Mouse (Mus musculus): ENCODE data around the gene Gm20696. TPM values are rescaled to one million over a fixed set of nuclear protein-coding genes. Genes with fewer than 3 reads are reported as not detected.

Gm20696 gene
- polyA plus RNA-seq, 1 experiment from 2014 or later, result 6.4 TPM

GRCm38 (mm10) chr6:99521641-99522358 is 144.8 kb downstream of the Gm20696 start:
- peak; percentile 58 for DNase-seq (ENCODE audit: low spot score)

DNA sequence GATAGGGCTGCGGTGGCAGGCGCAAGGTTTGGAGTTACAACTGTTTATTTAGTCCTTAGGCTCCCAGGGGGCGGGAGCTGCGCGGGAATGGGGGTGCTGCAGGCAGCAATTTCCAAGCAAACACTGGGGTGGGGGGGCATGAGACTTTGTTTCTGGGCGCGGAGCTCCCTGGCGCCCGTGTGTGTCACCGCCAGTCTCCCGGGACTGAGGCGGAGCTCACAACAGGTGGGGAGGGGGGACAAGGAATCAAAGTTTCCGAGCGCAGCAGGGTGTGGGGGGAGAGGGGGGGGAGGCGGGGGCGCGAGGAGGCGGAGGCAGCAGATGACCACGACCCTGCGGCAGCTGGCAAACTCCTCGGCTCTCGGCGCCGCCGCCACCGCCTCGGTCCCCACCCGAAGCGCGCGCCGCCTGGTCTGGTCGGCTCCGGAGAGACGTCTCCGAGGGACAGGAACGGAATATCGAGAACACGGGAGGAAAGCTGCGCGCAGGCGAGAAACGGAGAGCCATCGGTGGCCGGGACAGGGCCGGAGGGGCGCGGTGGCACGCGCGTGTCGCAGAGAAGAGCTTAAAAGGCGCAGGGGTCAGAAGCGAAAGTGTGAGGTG is 145.5 kb downstream of the Gm20696 start:
- peak; percentile 50 for DNase-seq (ENCODE audit: low spot score)

GRCm38 (mm10) chr6:99520676-99521037 is 145.9 kb downstream of the Gm20696 start:
- DNase-seq (ENCODE audit: low spot score), result no peak

- DNase-seq (ENCODE audit: low spot score), result peak; percentile 43
Measured at GRCm38 (mm10) chr6:99519806-99520675, 146.6 kb downstream of the Gm20696 start.

DNA sequence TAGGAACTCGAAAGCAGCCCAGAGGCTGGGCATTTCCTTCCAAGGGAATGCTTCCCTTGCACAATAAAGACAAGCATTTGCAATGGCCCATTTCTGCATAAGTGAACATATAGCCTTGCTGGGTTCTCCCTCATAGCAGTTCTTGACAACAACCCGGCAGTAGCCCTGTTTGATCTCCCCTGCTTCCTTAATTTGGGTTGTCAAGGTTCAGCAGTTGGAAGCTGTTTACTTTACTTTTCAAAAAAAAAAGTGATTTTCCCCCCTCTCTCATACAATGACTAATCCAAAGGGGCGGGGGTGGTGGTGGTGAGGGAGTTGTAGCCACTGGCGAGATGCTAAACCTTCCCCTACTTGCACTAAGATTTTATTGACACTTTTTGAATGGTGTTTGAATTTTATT is 147.5 kb downstream of the Gm20696 start:
- no peak for DNase-seq (ENCODE audit: low spot score)

- no peak for DNase-seq (ENCODE audit: low spot score)
Measured at GRCm38 (mm10) chr6:99515667-99516199, 150.9 kb downstream of the Gm20696 start.

- no peak for DNase-seq (ENCODE audit: low spot score)
Measured at GRCm38 (mm10) chr6:99511862-99512261, 154.7 kb downstream of the Gm20696 start.

DNA sequence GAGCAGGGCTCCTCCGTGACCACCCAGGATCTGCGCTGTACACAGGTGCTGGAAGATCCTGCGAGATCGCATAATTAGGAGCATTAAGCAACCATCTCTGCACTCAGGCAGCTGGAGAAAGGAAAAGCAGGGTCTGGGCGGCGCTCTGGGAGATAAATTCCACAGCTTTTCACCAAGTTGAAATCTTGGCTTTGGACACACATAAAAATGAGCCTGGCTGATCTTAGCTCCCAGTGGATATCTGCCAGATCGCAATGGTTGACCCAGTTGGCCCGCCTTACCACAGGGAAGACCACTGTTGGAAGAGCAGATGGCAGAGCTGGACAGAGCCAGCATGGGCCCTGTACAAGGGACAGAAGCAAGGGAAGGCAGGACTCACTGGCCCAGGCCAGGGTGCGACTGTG is 157.4 kb downstream of the Gm20696 start:
- DNase-seq (ENCODE audit: low spot score), result no peak

DNA sequence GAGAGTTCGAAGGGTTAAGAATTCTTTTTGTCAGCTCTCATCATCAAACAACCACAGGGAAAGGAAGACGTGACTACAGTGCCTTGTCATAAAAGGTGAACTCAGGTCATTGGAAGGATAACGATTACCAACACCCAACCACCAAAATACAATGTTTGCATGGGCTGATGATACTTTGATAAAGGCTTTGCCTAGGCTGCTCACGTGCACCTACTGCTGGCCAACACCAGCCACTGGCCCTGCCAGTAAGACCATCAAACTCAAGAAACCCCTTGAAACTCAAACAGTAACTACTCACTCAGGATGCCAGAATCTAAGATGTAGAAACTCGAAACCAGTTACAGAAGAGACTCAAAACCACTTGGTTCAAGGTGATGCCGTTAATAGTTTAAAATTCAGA is 159.8 kb downstream of the Gm20696 start:
- DNase-seq (ENCODE audit: low spot score), result no peak

- peak; percentile 21 for DNase-seq (ENCODE audit: low spot score)
Measured at GRCm38 (mm10) chr6:99503741-99504140, 162.9 kb downstream of the Gm20696 start.

DNA sequence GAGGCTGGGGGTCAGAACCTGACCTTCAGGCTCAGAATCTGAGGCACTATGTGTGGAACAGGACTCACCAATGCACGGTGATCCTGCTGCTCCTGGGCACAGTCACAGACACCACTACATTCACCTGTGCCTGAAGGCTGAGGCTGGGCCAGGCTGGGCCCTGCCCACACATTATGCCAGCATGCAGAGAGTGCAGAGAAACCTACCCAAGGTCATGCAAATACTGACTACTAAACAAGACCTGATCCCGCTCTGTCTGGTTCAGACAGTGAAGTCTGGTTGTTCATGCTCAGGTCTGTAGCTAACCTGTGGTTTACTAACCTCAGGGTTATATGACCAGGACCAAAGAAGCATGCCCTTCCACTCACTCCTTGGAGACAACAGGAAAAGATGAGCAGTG is 163.9 kb downstream of the Gm20696 start:
- DNase-seq (ENCODE audit: low spot score), result no peak

- DNase-seq (ENCODE audit: low spot score), result no peak
Measured at GRCm38 (mm10) chr6:99502314-99502713, 164.3 kb downstream of the Gm20696 start.

- no peak for DNase-seq (ENCODE audit: low spot score)
Measured at GRCm38 (mm10) chr6:99500570-99501270, 165.9 kb downstream of the Gm20696 start.

- DNase-seq (ENCODE audit: low spot score), result peak; percentile 46
Measured at GRCm38 (mm10) chr6:99498082-99498481, 168.5 kb downstream of the Gm20696 start.

DNA sequence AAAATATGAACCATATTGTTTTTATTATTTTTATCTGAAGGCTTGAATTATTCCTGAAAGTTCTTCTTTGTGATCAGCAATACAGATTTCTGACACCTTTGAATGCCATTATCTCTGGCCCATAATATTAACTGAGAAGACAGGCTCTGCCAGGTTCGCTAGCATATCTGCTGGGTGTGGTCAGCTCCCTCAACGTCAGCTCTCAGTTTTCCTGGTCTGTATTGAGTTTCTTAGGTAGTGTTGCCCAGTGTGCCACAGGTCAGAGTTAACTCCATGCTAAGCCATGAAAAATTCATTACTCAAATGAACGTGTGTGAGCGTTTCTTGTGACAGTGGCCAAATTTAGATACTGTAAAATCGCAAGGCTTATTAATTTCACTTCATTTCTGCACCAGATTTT is 170.5 kb downstream of the Gm20696 start:
- DNase-seq (ENCODE audit: low spot score), result no peak

DNA sequence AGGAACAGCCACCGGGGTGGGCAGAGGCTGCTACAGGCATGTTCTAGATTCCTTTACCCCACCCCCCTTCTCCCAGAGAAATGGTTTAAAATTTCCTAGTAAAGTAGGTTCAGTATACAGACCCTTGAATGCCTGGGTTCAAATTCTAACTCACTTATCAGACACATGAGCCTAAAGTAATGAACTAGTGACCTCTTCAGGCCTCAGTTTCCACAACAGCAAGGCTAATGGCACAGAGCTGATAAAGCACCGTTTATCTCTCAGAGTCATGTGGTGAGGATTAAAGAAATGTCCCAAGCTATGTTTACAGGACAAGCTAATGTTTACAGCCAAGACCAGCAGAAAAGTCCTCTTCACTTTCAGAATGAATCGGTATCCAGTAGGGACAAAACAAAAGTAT is 173.7 kb downstream of the Gm20696 start:
- no peak for DNase-seq (ENCODE audit: low spot score)

GRCm38 (mm10) chr6:99491979-99492544 is 174.5 kb downstream of the Gm20696 start:
- no peak for DNase-seq (ENCODE audit: low spot score)

GRCm38 (mm10) chr6:99491146-99491545 is 175.5 kb downstream of the Gm20696 start:
- no peak for DNase-seq (ENCODE audit: low spot score)

DNA sequence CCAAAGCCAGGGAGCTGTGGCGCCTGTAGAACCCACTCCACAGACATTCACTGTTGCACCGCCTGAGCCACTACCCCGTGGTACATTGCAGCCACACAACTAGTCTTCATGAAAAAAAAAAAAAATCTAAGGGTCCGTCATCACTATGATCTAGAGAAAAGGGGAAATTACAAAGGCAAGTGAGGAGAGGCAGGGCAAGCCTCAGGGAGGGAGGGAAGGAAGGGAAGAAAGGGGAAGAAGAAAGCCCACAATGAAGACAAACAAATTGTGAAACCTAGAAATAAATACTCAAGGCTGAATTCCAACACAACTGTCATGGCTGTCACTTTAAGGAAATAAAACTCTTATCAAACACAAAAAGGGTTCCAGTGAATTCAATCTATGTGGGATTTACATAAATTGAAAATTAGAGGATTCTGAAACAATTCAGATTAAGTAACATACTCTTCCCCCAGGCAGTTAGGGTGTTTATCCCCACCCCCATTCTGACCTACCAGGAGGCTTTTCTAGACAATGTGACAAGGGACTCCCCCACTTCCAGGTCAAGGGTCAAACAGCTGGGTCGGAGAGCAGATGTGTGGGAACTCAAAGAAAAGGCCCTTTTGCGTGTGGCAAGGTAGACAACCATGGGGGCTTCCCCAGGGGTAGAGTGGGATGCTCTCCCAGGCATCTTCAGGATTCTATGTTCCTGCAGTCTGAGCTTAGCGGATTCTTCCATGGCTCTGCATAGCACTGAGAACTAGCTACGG is 176.5 kb downstream of the Gm20696 start:
- peak; percentile 12 for DNase-seq (ENCODE audit: low spot score)

DNA sequence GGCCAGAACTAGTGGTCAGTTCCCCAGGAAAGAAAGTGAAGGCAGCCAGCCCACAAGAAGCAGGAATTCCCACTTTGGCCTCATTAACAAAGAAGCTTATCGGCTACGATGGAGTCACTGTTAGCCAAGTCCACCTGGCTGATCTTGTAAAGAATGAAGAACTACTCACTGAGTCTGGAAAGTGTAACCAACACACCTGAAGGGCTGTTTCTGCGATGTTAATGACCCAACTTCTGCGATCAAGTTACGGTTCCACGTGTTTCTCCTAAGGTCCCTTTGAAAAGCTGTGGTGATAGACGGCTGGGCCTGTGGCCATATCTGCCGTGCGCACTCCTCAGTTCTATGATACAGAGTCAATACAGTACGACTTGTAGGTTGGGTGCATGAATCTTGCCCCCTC is 177.2 kb downstream of the Gm20696 start:
- no peak for DNase-seq (ENCODE audit: low spot score)
